Mouse (Mus musculus) bone marrow macrophage, adult 2 months (primary cell): ENCODE results near the gene Lurap1.

ENCODE experiments used
- CTCF ChIP-seq: IDR thresholded peaks from 2 replicates; pipeline ENCODE4 v1.5.1; 2012; ENCODE audit warnings: low read depth, mild to moderate bottlenecking, low read length, moderate library complexity
- POLR2A ChIP-seq: IDR thresholded peaks from 2 replicates; pipeline ENCODE4 v1.6.1; 2012; ENCODE audit warnings: mild to moderate bottlenecking, low read depth, low read length, borderline replicate concordance

DNA sequence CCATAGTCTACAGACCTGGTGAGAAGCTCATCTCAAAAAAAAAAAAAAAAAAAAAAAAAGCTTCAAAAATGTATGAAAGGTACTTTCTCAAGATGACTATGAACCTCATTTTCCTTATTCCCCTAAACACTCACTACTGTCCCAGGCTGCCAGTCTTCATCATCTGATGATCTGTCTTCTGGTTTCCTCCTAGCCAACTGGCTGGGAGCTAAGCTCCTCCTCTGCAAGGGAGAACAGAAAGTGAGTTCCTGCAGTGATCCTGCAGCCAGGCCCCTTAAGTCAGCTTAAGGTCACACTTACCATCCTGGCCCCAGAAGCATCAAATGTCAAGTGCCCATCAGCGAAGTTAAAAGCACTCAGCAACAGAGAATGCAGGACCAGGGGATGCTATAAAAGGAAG is 28.4 kb downstream of the Lurap1 start:
- TF ChIP-seq POLR2A (no peak), CTCF (no peak)
